Mouse (Mus musculus) mouse embryonic stem cell (cell line): Measurements from ENCODE around the gene Sfta2.

Experiments used
- in situ Hi-C, 2 experiments: fragments of 300-500 bp; cut with MboI; formaldehyde crosslinking; loops; 1 replicate in 1 of 2; 3 replicates in 1 of 2; pipeline ENCODE4 v1.14.3; 2019 to 2020; ENCODE audit warnings: low sequenced_read_pairs in 2 of 2, low pct_unique_long_range_greater_than_20kb in 1 of 2, mixed read lengths in 1 of 2; ENCODE audit not compliant: unreplicated experiment in 1 of 2

Gene Sfta2

DNA sequence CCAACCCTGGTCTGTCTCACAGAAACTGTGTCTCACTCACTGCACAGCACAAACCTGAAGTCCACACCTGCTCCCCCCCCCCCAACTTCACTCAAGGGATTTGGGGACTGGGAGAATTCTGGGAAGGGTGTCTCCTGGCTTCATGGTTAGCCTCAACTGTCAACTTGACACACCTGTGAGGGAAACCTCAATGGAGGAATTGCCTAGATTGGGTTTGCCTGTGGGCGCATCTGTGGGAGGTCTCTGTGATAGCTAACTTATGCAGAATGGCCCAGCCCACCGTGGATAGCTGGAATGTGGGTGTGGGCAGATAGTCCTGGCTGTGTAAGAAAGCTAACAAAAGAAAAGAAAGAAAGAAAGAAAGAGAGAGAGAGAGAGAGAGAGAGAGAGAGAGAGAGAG lies at the start of gene Sfta2:
TSS of gene Sfta2 (plus strand) at position 301 of the 400 bp plus-strand sequence.
- in situ Hi-C loops, result no loop called here

DNA sequence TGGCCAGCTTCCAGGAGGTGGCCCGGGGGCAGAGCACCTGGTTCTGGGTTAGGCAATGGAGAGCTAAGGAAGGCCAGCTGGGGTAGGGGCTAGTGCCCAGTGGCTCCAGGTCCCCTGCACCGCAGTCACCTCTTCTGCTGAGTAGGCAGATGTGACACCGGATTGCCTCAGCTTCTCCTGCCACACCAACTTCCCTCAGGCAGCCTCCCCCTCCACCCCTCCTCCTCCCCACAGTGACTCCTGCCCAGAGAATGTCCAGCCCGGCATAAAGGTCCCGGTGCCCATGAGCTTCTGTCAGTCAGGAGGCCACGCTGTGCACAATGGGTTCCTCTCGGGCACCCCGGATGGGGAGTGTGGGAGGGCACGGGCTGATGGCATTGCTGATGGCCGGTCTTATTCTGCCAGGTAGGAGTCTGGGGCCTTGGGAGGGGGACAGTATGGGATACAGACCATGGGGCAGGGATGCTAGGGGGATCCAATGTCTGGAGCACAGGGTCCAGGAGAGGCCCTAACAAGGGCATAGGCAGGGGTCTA lies 49.4 kb upstream of the Sfta2 start, which contains the start of gene Cdsn:
TSS of gene Cdsn (plus strand) at position 248 of the 534 bp plus-strand sequence.
- in situ Hi-C loops, result no loop called here

DNA sequence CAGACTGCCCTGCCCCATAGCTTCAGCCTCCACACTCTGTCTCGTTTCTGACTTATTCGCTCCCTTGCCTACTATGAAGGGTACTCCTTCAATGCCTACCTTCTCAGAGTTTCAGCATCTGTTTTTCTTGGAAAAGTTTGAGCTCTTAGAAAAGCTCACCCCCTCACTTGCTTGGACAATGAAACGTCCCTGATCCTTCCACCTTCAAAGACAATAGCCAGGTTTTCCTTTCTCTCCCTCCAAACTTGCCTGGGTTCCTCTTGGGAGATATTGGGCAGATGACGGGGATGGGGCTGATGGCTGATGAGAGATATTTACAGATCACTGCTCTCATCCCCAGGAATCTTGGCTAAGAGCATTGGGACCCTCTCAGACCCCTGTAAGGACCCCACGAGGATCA lies 47.0 kb upstream of the Sfta2 start:
- in situ Hi-C loops, result no loop called here

DNA sequence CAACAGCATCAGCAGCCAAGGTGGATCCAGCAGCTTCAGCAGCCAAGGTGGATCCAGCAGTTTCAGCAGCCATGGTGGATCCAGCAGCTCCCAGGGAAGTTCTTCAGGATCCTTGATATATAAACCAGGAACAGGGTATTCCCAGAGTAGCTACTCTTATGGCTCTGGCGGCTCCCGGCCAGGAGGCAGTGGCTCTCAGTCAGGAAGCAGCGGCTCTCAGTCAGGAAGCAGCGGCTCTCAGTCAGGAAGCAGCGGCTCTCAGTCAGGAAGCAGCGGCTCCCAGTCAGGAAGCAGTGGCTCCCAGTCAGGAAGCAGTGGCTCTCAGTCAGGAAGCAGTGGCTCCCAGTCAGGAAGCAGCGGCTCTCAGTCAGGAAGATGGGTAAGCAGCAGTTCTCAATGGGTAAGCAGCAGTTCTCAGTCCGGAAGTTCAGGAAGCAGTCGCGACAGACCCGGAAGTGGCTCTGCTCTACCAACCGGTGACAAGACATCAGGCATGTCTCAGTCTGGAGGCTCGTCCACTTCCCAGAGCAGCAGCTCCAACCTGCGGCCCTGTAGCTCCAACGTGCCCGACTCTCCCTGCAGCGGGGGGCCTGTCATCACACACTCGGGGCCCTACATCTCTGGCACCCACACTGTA lies 46.5 kb upstream of the Sfta2 start:
- in situ Hi-C loops, result no loop called here

DNA sequence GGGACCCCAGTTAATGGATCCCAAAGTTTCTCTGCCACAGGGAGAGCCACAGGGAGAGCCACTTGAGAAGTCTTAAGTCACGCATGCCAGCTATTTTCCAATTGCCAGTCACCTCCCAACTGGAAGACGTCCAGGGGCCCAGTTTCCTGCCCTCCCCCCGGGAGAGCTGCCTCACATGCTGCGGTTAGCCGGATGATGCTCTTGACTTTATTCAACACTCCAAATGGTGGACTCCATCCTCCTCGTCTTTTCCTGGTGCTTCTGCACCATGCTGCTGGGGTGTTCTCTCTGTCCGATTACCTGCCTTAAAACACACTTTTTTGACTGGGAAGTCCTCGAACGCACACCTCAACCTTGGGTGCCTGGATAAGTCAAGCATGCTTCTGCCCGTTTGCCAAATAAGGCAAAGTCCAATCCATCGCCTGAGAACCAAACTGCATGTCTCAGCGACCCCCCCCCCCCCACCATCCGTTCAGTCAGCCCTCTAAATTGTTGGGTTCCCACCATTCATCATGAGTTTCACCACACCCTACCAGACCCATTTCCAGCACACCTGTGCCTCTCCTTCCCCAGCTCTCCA lies 45.1 kb upstream of the Sfta2 start:
- in situ Hi-C loops, result no loop called here

DNA sequence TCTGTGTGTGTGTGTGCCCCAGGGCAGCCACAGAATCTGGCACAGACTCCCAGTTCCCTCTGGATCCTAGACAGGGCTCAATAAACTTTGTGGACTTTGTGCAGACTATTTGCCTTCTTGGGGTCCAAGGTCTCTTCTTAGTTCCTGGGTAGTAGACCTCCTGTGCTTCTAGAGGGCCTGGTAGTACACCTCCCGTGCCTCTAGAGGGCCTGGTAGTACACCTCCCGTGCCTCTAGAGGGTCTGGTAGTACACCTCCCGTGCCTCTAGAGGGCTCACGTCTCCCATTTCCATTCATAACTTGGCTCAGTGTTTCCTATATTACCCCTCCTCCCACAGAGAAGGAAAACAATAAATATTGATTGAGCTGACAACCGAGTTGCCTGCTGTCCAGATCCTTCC lies 44.5 kb upstream of the Sfta2 start:
- in situ Hi-C loops, result no loop called here

DNA sequence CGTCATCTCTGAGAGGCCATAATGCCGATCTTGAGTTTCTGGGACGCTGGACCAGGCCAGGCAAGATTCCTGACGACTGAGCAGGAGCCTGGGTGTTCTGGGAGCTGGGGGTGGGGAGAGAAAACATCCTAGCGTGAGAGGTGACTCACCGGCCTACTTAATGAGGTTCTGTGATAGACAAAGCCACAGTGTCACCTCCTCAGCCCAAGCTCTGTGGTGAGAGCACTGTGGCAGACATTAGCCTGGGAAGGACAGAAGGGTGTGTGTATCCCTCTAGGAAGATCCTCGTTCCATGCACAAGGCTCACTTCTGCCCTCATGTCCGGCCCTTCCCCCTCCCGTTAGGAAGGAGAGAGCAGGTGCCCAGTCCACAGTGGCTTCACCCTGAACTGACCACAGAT lies 44.0 kb upstream of the Sfta2 start:
- in situ Hi-C loops, result no loop called here

DNA sequence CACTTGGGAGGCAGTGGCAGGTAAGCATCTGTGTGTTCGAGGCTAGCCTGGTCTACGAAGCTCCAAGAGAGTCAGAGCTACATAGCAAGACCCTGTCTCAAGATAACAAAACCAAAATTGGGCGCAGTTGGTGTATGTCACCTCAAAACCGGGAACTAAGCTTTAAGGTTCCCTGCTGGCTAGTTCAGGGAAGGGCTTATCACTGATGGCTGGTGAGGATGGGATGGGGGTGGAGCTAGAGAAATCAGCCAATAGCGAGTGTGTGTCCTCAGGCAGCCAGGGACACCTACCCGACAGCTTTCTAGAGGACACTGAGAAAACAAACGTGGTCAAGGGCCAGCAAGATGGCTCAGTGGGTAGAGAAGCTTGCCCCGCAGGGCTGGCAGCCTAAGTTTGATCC lies 43.1 kb upstream of the Sfta2 start:
- in situ Hi-C loops, result no loop called here

DNA sequence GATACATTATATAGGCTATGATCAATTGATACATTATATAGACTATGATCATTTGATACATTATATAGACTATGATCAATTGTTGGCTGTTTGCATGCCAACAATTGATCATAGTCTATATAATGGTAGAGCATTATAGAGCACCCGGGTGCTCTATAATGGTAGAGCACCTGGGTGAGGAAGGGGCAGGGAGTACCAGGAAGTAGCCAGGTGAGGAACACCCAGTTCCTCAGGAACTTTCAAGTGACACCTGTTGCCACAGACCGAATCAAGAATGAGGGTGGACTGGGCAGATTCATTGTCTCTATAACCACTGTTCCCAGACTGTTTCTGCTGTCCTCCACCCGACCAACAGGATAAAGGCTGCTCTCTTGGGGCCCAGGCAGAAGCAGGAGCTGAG lies 34.2 kb upstream of the Sfta2 start, which contains the start of gene 2300002M23Rik:
TSS of gene 2300002M23Rik (plus strand) at position 301 of the 400 bp plus-strand sequence.
- in situ Hi-C loops, result no loop called here

DNA sequence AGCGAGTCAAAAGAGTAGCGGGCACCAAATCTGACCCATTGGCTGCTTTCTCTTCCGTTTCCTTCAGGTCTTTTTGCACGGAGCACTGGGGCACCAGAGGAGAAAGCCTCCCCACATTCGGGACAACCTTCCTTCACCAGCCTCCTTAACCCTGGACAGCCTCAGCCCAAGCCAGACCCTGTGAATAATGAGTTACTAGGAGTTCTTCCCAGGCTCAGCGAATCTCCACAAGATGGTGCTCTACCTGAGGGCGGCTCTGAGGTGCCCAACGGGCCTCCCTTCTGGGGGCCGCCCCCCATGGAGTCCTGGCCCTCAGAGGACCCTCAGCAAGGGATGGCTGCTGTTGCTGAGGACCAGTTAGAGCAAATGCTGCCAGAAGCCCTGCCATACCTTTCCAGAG lies 33.6 kb upstream of the Sfta2 start:
- in situ Hi-C loops, result no loop called here

DNA sequence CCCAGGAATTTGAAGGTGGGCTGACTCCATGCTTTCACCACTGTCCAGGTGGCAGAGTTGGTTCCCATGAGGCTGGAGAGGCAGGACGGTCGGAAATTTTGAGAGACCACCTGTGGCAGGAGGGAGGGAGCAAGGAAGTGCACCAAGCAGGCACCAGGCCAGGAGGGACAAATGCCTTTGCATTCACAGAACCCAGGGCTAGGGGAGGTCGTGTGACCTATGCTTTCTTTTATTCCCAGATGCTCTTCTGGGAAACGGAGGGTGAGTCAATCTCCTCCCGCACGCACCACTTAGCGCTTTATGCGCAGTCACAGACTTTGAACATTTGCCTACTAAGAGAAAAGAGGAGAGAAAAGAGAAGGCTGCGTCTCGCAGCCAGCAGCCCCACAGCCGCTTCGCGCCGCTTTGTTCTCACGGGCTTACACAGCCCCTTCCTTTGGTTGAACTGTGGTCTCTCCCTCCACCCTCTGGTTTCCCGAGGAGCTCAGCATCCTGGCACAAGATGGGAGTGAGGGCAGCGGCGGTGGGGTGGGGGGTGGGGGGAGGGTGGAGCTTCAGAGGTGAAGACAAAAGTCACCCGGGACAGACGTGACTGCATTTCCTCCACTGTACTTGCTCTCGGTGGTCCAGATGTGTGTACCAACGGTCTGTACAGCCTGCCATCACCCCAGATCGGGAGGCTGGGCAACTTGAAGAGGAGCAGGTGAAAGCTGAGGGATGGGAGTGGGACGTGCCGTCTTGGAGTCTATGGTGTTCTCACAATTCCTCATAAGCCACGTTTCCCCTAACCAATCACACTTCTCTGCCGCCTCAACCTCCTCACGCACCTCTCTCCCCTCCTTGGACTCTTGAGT lies 32.0 kb upstream of the Sfta2 start:
- in situ Hi-C loops, result no loop called here

DNA sequence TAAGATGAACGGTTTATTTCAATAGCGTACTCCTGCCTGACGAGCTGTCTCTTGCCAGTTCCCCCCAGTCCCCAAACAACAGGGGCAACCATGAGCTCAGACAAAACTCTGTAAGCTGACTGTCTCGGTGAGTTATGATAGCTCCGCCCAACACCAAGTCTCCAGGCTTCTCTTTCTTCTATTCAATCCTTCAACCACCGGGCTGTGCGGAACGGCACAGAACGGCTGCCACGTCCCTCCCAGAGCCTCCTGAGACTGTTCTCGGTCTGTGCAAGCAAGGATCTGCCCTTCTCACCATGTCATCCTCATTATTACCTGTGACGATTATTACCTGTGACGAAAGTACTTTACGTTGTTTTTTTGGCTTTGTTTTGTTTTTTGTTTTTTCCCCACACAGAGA lies 30.5 kb upstream of the Sfta2 start:
- in situ Hi-C loops, result no loop called here

DNA sequence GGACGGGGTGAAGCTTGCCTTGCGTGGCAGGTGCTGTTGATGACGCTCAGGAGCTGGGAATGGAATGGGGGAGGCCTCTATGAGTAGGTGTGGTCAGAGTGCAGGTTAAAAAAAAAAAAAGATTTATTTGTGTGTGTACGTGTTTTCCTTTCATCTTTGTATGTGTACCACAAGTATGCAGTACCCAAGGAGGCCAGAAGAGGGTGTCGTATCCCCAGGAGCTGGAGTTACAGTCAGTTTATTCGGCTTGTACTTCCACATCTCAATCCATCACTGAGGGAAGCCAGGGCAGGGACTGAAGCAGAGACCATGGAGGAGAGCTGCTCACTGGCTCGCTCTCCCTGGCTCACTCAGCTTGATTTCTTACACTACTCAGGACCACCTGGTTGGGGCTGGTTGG lies 29.9 kb upstream of the Sfta2 start:
- in situ Hi-C loops, result no loop called here

DNA sequence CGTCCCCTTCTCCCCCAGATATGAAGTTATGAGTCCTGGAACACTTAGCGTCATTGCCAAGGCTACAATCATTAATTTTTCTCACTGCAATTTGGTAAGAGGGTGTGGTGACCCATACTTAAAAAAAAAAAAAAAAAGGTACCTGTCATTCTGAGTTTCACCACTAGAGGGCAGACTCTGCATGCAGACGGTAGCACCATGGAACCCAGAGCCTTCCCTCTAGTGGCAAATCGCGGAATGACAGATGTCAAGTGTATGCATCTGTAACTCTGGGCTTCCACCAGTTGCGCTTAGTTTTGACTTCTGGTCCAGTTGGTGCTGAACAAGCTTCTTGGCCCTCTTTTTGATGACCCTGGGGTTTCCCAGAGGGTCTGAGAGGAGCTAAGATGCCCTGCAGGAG lies 23.1 kb upstream of the Sfta2 start:
- in situ Hi-C loops, result no loop called here

DNA sequence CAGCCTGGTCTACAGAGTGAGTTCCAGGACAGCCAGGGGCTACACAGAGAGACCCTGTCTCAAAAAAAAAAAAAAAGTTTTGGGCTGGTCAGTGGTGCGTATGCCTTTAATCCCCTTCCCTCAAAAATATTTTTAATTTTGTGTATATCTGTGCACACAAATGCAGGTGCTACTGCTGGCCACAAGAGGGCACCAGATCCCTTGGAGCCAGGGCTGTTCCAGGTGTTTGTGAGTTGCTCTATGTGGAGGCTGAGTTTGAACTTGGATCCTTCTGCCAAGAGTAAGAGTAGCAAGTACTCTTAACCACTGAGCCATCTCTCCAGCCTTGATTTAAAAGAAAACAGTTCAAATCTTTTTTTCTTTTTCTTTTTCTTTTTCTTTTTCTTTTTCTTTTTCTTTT lies 18.4 kb upstream of the Sfta2 start:
- in situ Hi-C loops, result loop anchor here in 1 of 2 experiments (5.0 kb wide), 1 partner anchor 154 kb away; no protein-coding TSS in a partner anchor

DNA sequence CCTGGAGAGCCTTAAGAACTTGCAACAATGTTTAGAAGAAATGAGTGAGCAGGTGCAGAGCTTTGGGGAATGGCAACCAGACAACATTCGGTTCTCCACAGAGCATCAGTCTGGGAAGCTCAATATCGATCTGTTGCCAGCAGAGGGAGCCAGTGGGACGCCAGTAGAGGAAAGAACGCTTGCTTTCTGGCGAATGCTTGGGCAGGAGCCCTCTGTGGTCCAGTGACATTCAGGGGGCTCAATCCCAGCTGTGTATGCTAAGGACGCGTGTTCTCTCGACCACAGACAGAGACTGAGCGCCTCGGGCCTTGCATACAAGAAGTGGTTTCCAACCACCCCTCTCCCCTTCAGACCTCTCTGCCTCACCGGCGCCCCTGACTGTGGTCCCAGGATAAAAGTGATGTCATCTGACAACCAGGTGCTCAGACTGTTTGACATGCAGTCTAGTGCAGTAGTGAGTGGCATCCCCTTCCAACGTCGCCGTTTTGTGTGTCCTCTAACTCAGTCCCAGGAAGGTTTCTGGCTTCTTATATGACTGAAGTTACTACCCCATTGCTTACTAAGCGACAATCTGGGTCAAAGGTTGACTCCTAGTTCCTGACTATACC lies 16.9 kb upstream of the Sfta2 start:
- in situ Hi-C loops, result loop anchor here in 1 of 2 experiments (5.0 kb wide), 1 partner anchor 153 kb away; no protein-coding TSS in a partner anchor

DNA sequence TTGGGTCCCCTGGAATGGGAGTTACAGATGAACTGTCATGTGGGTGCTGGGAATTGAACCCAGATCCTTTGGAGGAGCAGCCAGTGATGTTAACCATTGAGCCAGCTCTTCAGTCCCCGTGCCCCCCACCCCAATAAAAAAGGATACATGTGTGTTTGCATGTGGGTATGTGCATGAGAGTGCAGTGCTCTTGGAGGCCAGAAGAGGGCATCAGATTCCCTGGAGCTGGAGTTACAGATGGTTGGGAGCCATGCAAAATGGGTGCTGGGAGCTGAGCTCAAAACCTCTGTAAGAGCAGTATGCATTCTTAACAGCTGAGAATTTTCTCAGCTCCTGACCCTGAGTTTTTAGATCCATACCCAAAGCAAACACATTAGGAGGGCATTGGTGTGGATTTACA lies 14.1 kb upstream of the Sfta2 start:
- in situ Hi-C loops, result no loop called here

DNA sequence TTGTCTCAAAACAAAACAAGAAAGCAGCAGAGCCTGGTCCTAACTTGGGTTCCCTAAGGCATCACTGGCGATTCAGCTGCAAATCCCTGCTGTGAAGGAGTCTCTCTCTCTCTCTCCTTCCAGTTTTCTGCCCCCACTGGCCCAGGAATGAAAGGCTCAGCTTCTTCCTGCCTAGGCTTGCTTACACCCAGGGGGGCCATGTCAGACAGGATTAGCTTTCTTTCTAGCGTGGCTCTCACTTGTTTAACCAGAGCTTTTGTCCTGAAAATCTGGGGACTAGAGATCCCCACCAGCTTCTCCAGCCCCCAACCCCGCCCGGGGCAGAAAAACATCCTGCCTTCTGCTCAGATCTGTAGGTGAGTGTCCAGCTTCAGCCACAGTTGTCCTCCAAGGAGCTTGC lies 13.0 kb upstream of the Sfta2 start:
- in situ Hi-C loops, result no loop called here
